Mouse (Mus musculus): ENCODE results near the gene Ctcf. TPM values are rescaled to one million over a fixed set of nuclear protein-coding genes. Genes with fewer than 3 reads are reported as not detected.

The Ctcf gene
- total RNA-seq, 2 experiments from 2014 or later, result 43.8 to 44.6 TPM

DNA sequence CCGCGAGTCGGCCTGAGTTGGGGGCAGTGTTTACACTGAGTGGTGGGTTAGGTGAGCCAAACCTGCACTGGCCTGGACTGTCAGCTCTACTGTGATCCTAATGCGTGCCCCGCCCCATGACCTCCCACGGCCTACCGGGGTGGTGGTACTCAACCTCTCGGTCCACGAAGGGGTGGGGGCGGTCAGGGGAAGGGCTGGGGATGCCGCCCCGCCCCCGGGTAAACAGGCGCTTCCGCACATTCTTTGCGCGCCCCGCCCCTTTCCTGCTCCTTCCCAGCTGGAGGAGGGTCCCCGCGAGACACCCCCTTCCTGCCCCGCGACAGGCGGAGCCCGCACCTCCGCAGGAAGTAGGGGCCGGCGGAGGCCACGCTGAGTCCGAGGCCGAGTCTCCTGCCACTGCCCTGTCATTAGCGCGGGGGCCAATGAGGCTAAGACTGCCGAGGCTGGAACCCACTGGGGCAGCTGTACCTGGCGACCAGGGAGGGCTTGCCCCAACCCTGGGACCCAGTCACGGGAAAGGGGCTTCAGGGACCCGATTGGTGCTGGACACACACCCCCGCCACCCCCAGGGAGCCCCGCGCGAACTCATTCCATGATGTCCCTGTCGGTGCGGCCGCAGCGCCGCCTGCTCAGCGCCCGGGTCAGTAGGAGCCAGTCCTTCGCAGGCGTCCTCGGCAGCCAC, 22.4 kb upstream of the Ctcf start:
- intact Hi-C loops (cut with DNase I), result no loop called here
- DNase-seq, result peak; percentile 85 to 86

DNA sequence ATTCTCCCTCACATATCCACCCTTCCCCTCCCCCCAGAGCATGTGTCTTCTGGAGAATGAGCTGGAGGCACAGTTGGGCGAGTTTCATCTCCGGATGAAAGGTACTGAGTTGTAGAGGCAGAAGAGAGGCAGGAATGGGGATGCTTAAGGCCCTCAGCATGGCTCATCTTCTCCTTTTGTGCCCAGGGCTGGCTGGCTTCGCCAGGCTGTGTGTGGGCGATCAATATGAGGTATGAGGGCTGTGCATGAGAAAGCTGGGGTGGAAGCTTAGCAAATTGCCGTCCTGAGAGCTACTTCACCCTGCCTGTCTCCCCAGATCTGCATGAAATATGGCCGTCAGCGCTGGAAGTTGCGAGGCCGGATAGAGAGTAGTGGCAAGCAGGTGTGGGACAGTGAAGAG, 20.4 kb upstream of the Ctcf start:
- intact Hi-C loops (cut with DNase I), result no loop called here
- DNase-seq, result no peak

DNA sequence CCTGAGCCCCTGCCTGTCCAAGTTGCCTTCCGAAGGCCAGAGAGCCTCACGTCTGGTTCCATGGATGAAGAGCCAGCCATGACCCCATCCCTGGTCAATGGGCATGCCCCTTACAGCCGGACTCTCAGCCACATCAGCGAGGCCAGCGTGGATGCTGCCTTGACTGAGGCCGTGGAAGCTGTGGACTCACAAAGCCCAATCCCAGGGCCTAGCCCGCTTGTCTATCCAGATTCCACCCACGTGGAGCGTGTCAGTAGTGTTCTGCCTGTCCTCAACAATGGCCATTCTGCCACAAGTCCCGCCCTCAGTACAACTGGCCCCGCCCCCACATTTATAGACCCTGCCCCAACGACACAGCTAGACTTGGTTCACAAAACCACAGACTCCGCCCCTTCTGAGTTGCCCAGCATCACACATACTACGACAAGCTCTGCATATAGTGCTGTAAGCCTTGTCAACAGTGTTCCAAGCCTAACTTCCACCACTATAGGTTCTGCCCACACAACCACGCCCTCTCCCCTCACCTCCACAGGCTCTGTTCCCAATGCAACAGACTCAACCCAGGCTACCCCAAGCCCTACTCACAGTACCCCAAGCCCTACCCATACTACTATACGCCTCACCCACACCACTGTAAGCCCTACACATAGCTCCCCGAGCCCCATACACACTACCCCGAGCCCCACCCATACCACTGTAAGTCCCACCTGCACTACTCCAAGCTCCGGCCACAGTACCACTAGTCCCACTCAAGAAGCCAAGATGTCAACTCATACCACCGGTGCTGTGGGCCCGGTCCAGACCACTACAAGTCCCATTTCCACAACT, 18.7 kb upstream of the Ctcf start:
- intact Hi-C loops (cut with DNase I), result no loop called here
- no peak for DNase-seq

DNA sequence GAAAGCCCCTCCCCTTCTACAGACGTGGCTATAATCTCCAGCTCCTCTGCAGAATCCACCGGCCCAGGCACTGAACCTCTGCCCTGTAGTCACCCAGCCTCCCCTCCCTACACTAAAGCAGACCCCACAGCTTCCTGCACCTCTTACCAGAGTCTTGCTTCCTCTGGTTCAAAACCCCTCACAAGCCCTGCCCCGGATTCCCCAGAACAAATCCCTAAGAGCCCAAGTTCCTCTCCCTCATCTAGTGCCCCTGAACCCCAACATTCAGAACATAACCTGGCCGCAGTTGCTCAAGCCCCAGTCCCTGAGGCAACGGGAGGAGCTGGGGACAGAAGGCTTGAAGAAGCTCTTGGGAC, 18.1 kb upstream of the Ctcf start:
- DNase-seq, result no peak
- intact Hi-C loops (cut with DNase I), result no loop called here

DNA sequence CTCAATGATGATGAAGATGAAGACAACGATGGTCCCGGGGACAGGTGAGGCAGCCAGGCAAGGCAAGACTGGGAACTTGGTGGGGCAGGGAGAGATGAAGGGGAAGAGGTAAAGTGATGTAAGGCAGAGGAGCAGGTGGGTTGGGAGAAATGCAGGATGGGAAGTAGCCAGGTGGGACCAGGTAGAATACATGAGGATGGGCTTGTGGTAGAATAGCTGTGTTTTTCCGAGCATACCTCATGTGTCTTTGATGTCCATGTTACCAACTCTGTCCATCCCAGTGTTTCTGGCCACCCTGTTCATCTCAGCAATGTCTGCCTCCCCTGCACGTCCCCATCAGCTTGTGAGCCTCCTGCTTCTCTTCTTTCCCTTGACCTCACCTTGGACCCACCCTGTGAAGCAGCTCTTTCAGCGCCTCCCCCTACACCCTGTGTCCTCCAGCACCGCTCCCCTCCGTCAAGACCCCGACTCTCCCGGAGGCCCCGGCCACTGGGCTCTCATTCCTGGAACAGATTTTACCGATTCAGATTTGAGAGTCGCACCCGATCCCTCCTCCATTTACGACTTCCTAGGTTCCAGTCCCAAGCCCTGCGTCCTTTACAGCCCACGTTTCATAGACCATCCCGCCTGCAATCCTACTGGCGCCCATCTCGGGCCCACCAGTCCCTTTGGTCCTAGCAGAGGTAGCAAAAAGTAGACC, 17.3 kb upstream of the Ctcf start:
- no peak for DNase-seq
- intact Hi-C loops (cut with DNase I), result no loop called here

DNA sequence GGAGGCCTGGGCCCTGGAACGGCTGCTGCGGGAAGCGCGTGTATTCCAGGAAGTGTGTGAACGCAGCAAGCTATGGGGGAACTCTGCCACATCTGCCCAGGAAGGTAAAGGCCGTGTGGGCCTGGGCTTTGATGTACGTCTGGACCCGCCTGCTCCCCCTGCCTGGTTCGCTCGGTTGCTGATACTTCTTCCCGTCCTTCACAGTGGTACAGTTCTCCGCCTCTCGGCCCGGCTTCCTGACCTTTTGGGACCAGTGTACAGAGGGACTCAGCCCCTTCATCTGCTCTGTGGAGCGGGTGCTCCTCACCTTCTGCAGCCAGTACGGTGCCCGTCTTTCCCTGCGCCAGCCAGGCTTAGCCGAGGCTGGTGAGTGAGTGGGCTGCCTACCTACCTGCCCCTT, 16.2 kb upstream of the Ctcf start:
- DNase-seq, result no peak
- intact Hi-C loops (cut with DNase I), result no loop called here

DNA sequence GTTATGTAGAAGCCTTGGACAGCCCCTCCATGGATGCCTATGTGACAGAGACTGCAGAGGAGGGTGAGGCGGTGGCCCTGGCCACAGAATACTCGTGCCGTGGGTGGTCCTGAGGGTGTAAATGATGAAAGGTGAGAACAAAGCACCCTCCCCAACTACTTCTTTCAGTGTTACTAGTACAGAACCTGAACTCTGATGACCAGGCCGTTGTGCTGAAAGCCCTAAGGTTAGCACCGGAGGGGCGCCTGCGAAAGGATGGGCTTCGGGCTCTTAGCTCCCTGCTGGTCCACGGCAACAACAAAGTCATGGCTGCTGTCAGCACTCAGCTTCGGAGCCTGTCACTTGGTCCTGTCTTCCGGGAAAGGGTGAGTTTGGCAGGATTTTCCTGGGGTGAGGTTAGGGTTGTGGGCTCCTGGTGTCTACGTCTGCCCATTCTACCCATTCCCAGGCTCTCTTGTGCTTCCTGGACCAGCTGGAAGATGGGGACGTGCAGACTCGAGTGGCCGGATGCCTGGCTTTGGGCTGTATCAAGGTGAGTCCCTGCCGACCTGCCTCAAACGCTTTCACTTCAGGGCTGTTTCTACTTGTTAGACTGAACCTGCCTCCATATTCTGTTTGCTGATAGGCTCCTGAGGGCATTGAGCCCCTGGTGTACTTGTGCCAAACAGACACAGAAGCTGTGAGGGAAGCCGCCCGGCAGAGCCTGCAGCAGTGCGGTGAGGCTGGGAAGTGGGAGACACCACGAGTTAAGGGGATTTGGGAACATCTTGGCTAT, 15.2 kb upstream of the Ctcf start:
- intact Hi-C loops (cut with DNase I), result no loop called here

DNA sequence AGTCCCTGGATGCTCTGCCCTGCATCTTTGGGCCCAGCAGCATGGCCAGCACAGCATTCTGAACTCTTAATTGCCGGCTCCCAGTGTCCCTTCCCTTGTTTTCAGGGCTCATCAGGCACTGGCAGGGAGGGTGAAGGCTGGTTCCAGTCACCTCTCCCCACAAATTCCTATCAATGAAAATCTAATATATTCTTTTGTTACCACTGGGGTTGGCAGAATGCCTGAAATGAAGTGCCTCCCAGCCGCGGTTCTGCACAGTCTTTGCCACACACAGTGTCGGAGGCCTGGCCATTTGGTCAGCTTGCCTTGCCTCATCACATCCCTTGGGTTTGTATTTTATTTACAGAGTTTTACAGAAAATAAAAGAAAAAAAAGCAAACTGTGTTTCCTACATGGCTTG, 14.5 kb upstream of the Ctcf start:
- intact Hi-C loops (cut with DNase I), result loop anchor here (2.0 kb wide), 1 partner anchor 63 kb away; no protein-coding TSS in a partner anchor
- DNase-seq, result no peak

More for the DNA sequence above, 15.2 kb upstream of the Ctcf start:
- DNase-seq, result no peak

DNA sequence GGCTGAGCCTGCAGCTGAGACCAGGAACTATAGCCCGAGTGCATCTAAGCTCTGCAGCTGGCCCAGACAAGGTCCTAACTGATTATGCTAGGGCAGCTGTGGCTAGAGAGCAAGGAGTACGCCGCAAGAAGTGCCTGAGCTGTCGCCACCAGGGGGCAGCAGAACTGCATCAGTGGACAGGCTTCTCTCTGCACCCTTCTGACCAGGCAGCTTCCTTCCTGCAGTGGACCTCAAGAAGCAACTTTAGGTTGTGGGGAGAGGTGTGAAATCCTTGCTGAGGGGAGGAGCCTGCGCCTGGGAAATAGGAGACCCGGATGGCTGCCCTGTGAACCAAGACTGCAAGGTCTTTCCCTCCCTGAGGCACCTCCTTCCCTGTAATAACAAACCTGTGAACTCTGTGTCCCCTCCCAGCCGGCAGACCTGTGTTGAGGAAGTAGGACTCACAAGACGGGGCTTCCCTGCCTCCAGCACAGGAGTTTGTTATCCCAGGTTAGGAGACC, 13.9 kb upstream of the Ctcf start:
- peak; percentile 95 to 97 for DNase-seq
- intact Hi-C loops (cut with DNase I), result loop anchor here (2.0 kb wide), 1 partner anchor 62 kb away; no protein-coding TSS in a partner anchor

DNA sequence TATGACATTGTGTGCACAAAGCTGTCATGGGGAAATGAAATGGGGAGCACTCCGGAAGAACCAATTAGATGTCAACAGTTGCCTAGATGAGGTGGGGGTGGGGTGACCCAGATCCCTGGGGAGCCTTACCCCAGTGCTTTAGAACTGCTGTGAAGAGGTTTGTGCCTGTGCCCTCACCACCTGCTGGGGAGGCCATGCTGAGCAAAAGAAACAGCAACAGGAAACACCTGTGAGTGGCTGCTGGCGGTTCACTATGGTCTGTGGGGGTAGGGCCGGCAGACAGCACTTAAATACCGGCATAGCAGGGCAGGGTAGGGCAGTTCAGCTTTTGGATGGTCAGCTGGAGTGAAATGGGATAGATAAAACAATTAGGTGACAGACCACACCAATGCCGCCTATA, 13.2 kb upstream of the Ctcf start:
- no peak for DNase-seq
- intact Hi-C loops (cut with DNase I), result loop anchor here (2.0 kb wide), 1 partner anchor 62 kb away; no protein-coding TSS in a partner anchor

DNA sequence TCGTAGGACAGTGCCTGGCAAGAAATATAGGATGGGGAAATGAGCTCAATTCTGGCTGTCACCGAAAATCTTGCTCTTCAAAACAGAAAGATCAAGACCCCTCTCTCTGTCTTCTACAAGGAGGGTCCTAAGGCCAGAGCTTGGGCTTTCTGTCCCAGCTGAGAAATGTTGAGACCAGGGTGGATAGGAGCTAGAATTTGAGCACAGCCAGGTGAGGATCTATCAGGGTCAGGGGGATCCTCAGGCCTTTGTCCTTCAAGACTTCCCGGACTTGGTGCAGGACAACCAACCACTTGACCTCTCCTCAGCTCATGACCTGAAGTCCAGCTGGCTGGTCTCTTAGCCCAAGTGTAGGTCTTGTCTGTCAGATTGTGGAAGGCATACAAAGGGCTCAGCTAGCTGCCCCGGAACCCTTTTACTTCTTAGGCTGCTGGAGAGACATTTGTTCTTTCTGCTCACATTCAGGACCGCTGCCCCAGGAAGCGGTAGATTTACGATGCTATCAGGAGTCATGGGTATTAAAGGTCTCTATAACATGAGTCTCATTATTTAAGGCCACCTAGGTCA, 12.6 kb upstream of the Ctcf start:
- intact Hi-C loops (cut with DNase I), result loop anchor here (2.0 kb wide), 1 partner anchor 61 kb away; no protein-coding TSS in a partner anchor
- no peak for DNase-seq

DNA sequence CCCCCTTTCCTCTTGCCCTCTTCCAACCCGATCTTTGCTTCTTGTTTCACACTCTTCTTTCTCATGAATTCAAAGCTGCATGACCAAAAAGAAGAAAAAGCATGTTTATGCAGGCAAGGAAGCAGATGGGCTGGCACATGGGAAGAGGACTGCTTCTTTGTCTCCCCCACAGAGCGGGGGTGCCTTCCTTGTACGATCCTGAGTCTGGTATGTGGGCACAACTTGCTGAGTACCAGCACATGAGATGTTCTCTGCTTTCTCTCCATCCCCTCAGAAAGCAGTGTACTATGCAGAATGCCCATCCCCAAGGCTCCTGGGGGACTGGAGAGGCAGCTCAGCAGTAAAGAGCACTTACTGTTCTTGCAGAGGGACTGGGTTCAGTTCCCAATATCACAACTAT, 12.0 kb upstream of the Ctcf start:
- intact Hi-C loops (cut with DNase I), result no loop called here
- DNase-seq, result no peak

DNA sequence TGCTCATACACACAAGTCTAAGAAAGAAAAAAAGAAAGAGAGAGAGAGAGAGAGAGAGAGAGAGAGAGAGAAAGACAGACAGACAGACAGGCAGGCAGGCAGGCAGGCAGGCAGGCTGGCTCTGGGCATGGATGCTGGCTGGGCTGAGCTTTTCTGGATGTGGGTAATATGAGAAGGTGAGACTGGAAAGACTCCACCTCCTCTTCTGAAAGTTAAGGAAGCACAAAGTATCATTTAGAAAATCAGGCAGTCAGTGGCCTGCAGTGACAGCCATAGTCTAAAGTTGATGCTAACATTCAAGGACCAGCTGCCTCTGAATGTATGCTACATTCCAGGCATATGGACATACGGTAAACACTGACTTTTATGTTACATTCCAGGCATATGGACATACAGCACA, 11.5 kb upstream of the Ctcf start:
- no peak for DNase-seq
- intact Hi-C loops (cut with DNase I), result no loop called here

DNA sequence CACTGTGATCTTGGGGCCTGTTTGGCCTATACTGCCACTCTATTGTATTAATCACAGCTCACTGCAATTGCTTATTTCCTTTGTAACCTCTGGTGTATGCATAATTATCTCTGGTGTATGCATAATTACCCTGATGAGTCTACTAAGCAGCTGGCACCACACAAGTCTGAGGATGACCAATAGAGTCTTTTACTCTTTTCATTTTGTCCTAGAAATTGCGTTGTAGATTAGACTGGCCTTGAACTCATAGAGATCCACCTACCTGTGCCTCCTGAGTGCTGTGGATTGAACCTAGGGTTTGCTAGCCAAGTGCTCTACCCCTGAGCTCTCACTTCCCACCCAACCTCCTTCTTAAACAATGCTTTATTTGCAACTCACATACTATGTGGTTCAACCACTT, 10.3 kb upstream of the Ctcf start:
- intact Hi-C loops (cut with DNase I), result no loop called here
- no peak for DNase-seq

DNA sequence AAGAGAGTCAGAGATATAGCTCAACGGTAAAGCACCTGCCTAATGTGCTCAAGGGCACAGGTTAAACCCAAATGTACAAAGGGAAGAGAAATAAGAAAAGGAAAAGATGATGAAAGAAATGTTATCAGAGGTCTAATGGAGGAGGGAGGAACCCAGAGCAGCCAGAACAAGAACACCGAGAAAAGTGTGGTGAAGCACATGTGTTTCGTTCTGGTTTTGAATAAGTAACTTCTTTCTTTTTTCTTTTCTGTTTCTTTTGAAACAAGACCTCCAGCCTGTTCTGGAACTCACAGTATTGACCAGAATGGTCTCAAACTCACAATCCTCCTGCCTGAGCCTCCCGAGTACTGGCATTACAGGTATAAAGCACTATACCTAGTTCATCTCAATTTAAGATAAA, 7.0 kb upstream of the Ctcf start:
- intact Hi-C loops (cut with DNase I), result no loop called here
- no peak for DNase-seq

DNA sequence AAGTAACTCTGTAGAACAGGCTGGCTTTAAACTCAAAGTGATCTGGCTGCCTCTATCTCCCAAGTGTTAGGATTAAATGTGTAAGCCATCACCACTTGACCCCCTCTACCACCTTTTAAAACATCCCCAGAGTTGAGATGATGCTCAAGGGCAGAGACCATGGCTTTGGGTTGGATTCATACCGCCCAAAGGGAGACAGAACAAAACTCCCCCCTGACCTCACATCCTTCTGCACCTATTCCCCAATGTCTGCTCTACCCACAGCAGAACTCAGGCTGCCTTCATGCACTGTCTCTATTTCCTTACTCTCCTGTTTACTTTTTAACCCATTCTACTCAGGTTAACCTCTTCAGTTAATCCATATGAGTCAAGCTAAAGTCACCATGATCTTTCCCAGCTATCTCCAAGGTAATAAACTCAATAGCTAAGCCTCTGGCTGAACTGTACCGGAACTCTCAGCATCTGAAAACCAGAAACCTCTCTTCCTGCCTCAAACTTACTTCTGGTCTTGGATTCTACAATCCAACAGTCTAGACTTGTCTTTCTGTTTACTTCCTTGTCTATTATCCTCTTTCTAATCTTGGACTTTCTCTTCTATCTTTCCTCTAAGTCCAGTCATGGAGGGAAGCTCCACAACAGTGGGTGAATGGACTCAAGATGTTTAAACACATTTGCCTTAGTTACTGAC, 1.5 kb upstream of the Ctcf start:
- no peak for DNase-seq
- intact Hi-C loops (cut with DNase I), result loop anchor here (5.0 kb wide), 1 partner anchor 52 kb away; the partner anchor contains the start of gene Carmil2

DNA sequence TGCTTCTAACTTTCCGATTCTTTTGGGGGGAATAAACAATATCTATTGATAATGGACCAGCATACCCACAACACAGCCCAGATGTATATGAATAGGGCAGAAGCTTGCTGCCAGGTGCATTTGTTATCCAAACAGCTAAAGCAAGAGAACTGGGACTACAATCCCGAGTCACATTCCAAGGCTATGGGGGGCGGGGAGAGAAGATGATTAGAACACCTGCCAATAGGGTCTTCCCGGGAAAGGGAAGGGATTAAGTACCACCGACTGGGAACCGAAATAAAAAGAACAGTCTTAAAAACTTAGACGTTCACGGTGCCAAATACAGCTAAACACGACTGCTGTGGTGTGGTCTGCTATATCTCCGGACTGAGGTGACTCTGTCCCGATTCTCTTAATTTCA, 887 bp upstream of the Ctcf start:
- no peak for DNase-seq
- intact Hi-C loops (cut with DNase I), result loop anchor here (5.0 kb wide), 1 partner anchor 52 kb away; the partner anchor contains the start of gene Carmil2

DNA sequence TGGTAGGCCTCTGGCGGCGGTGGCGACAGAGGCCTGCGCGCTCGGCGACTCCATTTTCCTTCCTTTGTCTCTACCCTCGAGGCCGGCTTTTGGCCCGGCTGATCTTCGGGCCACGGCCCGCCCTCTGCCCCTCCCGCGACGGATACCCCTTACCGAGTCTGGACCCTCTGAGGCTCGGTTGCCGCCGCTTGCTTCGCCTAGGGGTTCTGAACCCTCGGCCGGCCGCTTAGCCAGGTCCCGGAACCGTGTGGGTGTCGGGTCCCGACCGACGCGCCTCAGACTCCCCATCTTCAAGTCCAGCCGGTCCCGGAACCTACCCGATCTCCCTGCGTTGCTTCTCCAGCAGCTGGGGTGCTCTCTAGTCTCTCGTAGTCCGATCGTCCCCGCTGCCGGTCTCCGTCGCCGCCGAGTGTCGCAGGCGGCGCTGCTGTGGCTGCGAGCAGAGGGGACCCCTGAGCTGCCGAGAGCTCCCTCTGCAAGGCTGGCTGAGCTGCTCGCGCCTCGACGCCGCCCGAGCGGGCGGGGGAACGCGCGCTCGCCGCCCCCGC, 669 bp downstream of the Ctcf start, which contains the start of gene Agrp:
Gene Agrp, minus strand, starts transcription at position 431 of the 548 bp plus-strand sequence.
- intact Hi-C loops (cut with DNase I), result loop anchor here (5.0 kb wide), 1 partner anchor 50 kb away; the partner anchor contains the start of gene Carmil2
- no peak for DNase-seq

DNA sequence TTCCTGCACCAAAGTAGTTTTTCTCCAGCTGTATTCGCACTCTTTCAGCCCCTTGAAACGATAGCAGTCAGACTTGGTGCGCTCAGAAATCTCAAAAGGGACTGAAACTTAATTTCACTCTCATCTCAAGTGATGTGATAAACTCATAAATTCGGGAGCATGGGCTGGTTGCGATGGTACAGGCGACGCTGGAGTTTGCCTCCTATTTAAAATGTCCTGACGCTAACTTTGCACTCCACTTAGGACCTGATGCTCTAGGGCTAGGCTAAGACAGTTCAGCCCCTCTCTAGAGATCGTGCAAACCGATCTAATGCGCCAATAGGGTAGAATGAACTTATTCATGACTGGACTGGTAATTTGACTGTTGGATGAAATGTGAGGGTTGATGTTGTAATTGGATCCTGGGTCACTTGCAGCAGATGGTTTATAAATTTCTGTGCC, 1.3 kb downstream of the Ctcf start:
- DNase-seq, result no peak
- intact Hi-C loops (cut with DNase I), result loop anchor here (5.0 kb wide), 1 partner anchor 50 kb away; the partner anchor contains the start of gene Carmil2
